In genomic region chr7:29433725-29434124, GRCm38 (mm10) we compare ENCODE assay signal across 21 mouse cellular contexts.
A peak's percentile ranks its signal among the peaks of the same experiment; 100 is the strongest.
DNase-seq lines count a peak whose midpoint lies in the region; ATAC-seq and TF ChIP-seq lines count a peak whose summit lies in the region.
"Had no signal": no experiment of that assay in that cellular context is flagged by ENCODE, and none has a peak within 500 bp of the region (broad histone marks: within the 10 kb centered on the region; RNA-seq: fewer than 3 reads in every experiment).

No protein-coding gene starts in this region.

- peaks cover 5% of the 10 kb centered on the region; the same call in 1 of the 2 replicates for H3K9me3 ChIP-seq in forebrain, embryonic 10.5 days
- no peaks in the 10 kb centered on the region for H3K9me3 ChIP-seq in forebrain, postnatal 0 days (ENCODE audit: low read length)
- H3K9me3 ChIP-seq: embryonic facial prominence, embryonic 10.5 days; G1E; heart, embryonic 15.5 days; hindbrain, embryonic 15.5 days had no signal

- no peak for ATAC-seq in forebrain, postnatal 0 days
- ATAC-seq: CD4-positive, CD25-positive, alpha-beta regulatory T cell, adult 4 months; intestine, embryonic 16.5 days had no signal

- no peak overlapping the region for H3K9ac ChIP-seq in forebrain, postnatal 0 days
- H3K9ac ChIP-seq: heart, embryonic 15.5 days; hindbrain, embryonic 15.5 days had no signal

- 89% methylated on average over 10 of the region's 10 CpGs for WGBS in forebrain, embryonic 10.5 days
- 74% methylated on average over 10 of the region's 10 CpGs for WGBS in forebrain, postnatal 0 days

- H3K27me3 ChIP-seq in forebrain, embryonic 10.5 days (ENCODE audit: poor library complexity, severe bottlenecking): 0 out of 2 replicates have a peak, but pooled peaks cover 5% of the 10 kb centered on the region
- no peaks in the 10 kb centered on the region for H3K27me3 ChIP-seq in forebrain, postnatal 0 days (ENCODE audit: insufficient read depth, low read length)
- H3K27me3 ChIP-seq: hindbrain, embryonic 15.5 days had no signal

- H3K36me3 ChIP-seq in forebrain, embryonic 10.5 days (replicated peaks): 0 out of 2 replicates have a peak, but pooled peaks cover 4% of the 10 kb centered on the region
- H3K36me3 ChIP-seq in forebrain, postnatal 0 days (ENCODE audit: insufficient read depth): no peaks in the 10 kb centered on the region
- H3K36me3 ChIP-seq: embryonic facial prominence, embryonic 10.5 days; heart, embryonic 15.5 days; hindbrain, embryonic 15.5 days had no signal

- no peak for TF ChIP-seq CTCF in forebrain, postnatal 0 days (IDR thresholded peaks at IDR 0.05; ENCODE audit: low read depth)
- no peak for TF ChIP-seq CTCF in layer of hippocampus, adult 2 months (conservative IDR thresholded peaks at IDR 0.05)

- no peak overlapping the region for H3K4me3 ChIP-seq in forebrain, embryonic 10.5 days
- no peak overlapping the region for H3K4me3 ChIP-seq in forebrain, postnatal 0 days (ENCODE audit: low read depth, low read length)
- H3K4me3 ChIP-seq in layer of hippocampus, adult 2 months: no peak overlapping the region
- H3K4me3 ChIP-seq: embryonic facial prominence, embryonic 10.5 days; heart, adult 2 months; heart, embryonic 15.5 days; hindbrain, embryonic 15.5 days had no signal

- peaks cover 69% of the 10 kb centered on the region for H3K4me1 ChIP-seq in forebrain, embryonic 10.5 days
- peaks cover 11% of the 10 kb centered on the region for H3K4me1 ChIP-seq in forebrain, postnatal 0 days (ENCODE audit: insufficient read depth)

- H3K27ac ChIP-seq in forebrain, embryonic 10.5 days: peak overlapping the region; percentile 44; the same call in 1 of the 2 replicates
- H3K27ac ChIP-seq in forebrain, postnatal 0 days (ENCODE audit: low read depth, low read length): no peak overlapping the region
- peak overlapping the region; percentile 81 for H3K27ac ChIP-seq in layer of hippocampus, adult 2 months
- H3K27ac ChIP-seq: embryonic facial prominence, embryonic 10.5 days; heart, embryonic 15.5 days had no signal

- peak; percentile 51 for DNase-seq in adrenal gland, postnatal 10 days
- no peak for DNase-seq in adrenal gland, adult 18-20 months (ENCODE audit: low spot score in 2 of 2)
- no peak for DNase-seq in forebrain, embryonic 10.5 days (ENCODE audit: extremely low spot score, low spot score)
- no peak for DNase-seq in forebrain, postnatal 0 days
- no peak for DNase-seq in layer of hippocampus, adult 2 months (ENCODE audit: low spot score in 2 of 2)
- DNase-seq in layer of hippocampus, postnatal 36 days: no peak
- peak; percentile 38 for DNase-seq in ovary, postnatal 36 days (ENCODE audit: low spot score)
- no peak for DNase-seq in ovary, postnatal 10 days (ENCODE audit: low spot score)
- DNase-seq: B cell, adult 2 months; cerebellum, adult 11 months; cerebellum, adult 9-10 months; gastrocnemius, postnatal 10 days; heart, postnatal 14 days had no signal

- H3K4me2 ChIP-seq in forebrain, postnatal 0 days (ENCODE audit: low read depth): no peak overlapping the region
- H3K4me2 ChIP-seq: heart, embryonic 11.5 days; heart, embryonic 15.5 days; hindbrain, embryonic 15.5 days had no signal

Comparison
In these comparisons a context has a peak if more than half of its experiments do, and no peak if none do; other contexts are left out.
1. DNase-seq: peak in adrenal gland, postnatal 10 days (single experiment) and ovary, postnatal 36 days (single experiment); none in adrenal gland, adult 18-20 months (0 of 2), forebrain, embryonic 10.5 days (single experiment), forebrain, postnatal 0 days (single experiment), layer of hippocampus, adult 2 months (0 of 2), layer of hippocampus, postnatal 36 days (0 of 2) and ovary, postnatal 10 days (single experiment).